Mouse (Mus musculus) MEL (cell line): Measurements from ENCODE around the gene Dscam. TPM values are rescaled to one million over a fixed set of nuclear protein-coding genes. Genes with fewer than 3 reads are reported as not detected.

ENCODE experiments used
- DNase-seq: peaks from one replicate; pipeline ENCODE4 v3.0.0; 2011; ENCODE audit warnings: low read depth, low spot score
- H3K27ac ChIP-seq: 2 replicates; pipeline ENCODE4 v1.5.1; 2012; ENCODE audit warnings: low read depth, mild to moderate bottlenecking, control low read depth, low read length, moderate library complexity; ENCODE audit not compliant: control insufficient read depth
- H3K27me3 ChIP-seq, 2 experiments: fragments of 150-350 bp in 1 of 2; sonication (generic) in 1 of 2; 2 replicates each; pipeline ENCODE4 v1.6.1; 2012; ENCODE audit warnings: low read length in 2 of 2, mild to moderate bottlenecking in 2 of 2, improper control_type of control experiment in 1 of 2, moderate library complexity in 1 of 2; ENCODE audit not compliant: insufficient read depth in 2 of 2, control insufficient read depth in 1 of 2
- H3K36me3 ChIP-seq, 2 experiments: 2 replicates each; pipeline ENCODE4 v1.6.1; 2012 to 2014; ENCODE audit warnings: low read length in 2 of 2, improper control_type of control experiment in 1 of 2, inconsistent platforms in 1 of 2, mild to moderate bottlenecking in 1 of 2; ENCODE audit not compliant: insufficient read depth in 2 of 2, control insufficient read depth in 1 of 2
- H3K4me1 ChIP-seq, 2 experiments: fragments of 150-350 bp in 1 of 2; sonication (generic) in 1 of 2; 2 replicates each; pipeline ENCODE4 v1.6.1; 2012; ENCODE audit warnings: low read length in 2 of 2, improper control_type of control experiment in 1 of 2, mild to moderate bottlenecking in 1 of 2; ENCODE audit not compliant: insufficient read depth in 2 of 2, control insufficient read depth in 1 of 2
- H3K4me3 ChIP-seq, 2 experiments: fragments of 150-350 bp in 1 of 2; sonication (generic) in 1 of 2; 2 replicates each; pipeline ENCODE4 v1.5.1; 2012; ENCODE audit warnings: low read depth in 2 of 2, low read length in 2 of 2, mild to moderate bottlenecking in 2 of 2, moderate library complexity in 2 of 2, control low read depth in 1 of 2, improper control_type of control experiment in 1 of 2; ENCODE audit not compliant: control insufficient read depth in 1 of 2, insufficient read depth in 1 of 2
- H3K79me2 ChIP-seq: 2 replicates; pipeline ENCODE4 v1.6.1; 2012; ENCODE audit warnings: mild to moderate bottlenecking, low read length, moderate library complexity; ENCODE audit not compliant: control insufficient read depth, poor library complexity, insufficient read depth
- H3K9ac ChIP-seq: 2 replicates; pipeline ENCODE4 v1.6.1; 2012; ENCODE audit warnings: low read depth, mild to moderate bottlenecking, control low read depth, low read length, moderate library complexity; ENCODE audit not compliant: control insufficient read depth, poor library complexity, severe bottlenecking
- H3K9me3 ChIP-seq: fragments of 150-350 bp; sonication (generic); replicated peaks from 2 replicates; pipeline ENCODE4 v1.6.1; 2012; ENCODE audit warnings: mild to moderate bottlenecking, low read length, improper control_type of control experiment, moderate library complexity; ENCODE audit not compliant: insufficient read depth
- BHLHE40 ChIP-seq: IDR thresholded peaks from 2 replicates; pipeline ENCODE4 v1.6.1; 2012; ENCODE audit warnings: low read depth, mild to moderate bottlenecking, inconsistent platforms, low read length, improper control_type of control experiment, borderline replicate concordance
- CHD1 ChIP-seq: IDR thresholded peaks from 2 replicates; pipeline ENCODE4 v1.6.1; 2012; ENCODE audit warnings: low read depth, mild to moderate bottlenecking, inconsistent platforms, low read length, improper control_type of control experiment
- CTCF ChIP-seq, 3 experiments: IDR thresholded peaks in 2 of 3; conservative IDR thresholded peaks in 1 of 3; 2 replicates each; pipeline ENCODE4 v1.5.1; 2011 to 2012; ENCODE audit warnings: low read length in 3 of 3, low read depth in 2 of 3, mild to moderate bottlenecking in 2 of 3, improper control_type of control experiment in 1 of 3, inconsistent platforms in 1 of 3, mixed read lengths in 1 of 3, moderate library complexity in 1 of 3; ENCODE audit not compliant: control insufficient read depth in 1 of 3, insufficient read depth in 1 of 3, poor library complexity in 1 of 3, severe bottlenecking in 1 of 3
- E2F4 ChIP-seq: IDR thresholded peaks from 2 replicates; pipeline ENCODE4 v1.6.1; 2011; ENCODE audit warnings: low read depth, low read length, improper control_type of control experiment, borderline replicate concordance
- EP300 ChIP-seq, 2 experiments: IDR thresholded peaks; 2 replicates each; pipeline ENCODE4 v1.6.1; 2011; ENCODE audit warnings: improper control_type of control experiment in 2 of 2, low read length in 2 of 2, low read depth in 1 of 2, mild to moderate bottlenecking in 1 of 2
- GATA1 ChIP-seq: IDR thresholded peaks from 2 replicates; pipeline ENCODE4 v1.6.1; 2011; ENCODE audit warnings: low read depth, low read length, improper control_type of control experiment
- HCFC1 ChIP-seq: IDR thresholded peaks from 2 replicates; pipeline ENCODE4 v1.6.1; 2012; ENCODE audit warnings: low read depth, mild to moderate bottlenecking, inconsistent platforms, low read length, improper control_type of control experiment, moderate library complexity
- MAFK ChIP-seq: IDR thresholded peaks from 2 replicates; pipeline ENCODE4 v1.6.1; 2011; ENCODE audit warnings: low read depth, mild to moderate bottlenecking, low read length, improper control_type of control experiment, borderline replicate concordance
- MAX ChIP-seq: IDR thresholded peaks from 2 replicates; pipeline ENCODE4 v1.6.1; 2011; ENCODE audit warnings: low read length, improper control_type of control experiment
- MXI1 ChIP-seq: IDR thresholded peaks from 2 replicates; pipeline ENCODE4 v1.6.1; 2011; ENCODE audit warnings: mild to moderate bottlenecking, low read depth, low read length, improper control_type of control experiment
- MYB ChIP-seq: IDR thresholded peaks from 2 replicates; pipeline ENCODE4 v1.6.1; 2011; ENCODE audit warnings: mild to moderate bottlenecking, low read depth, low read length, improper control_type of control experiment
- MYC ChIP-seq: IDR thresholded peaks from 2 replicates; pipeline ENCODE4 v1.6.1; 2011; ENCODE audit warnings: low read depth, mild to moderate bottlenecking, low read length, improper control_type of control experiment, moderate library complexity
- NELFE ChIP-seq: IDR thresholded peaks from 2 replicates; pipeline ENCODE4 v1.6.1; 2011; ENCODE audit warnings: low read depth, low read length, improper control_type of control experiment
- NRF1 ChIP-seq: IDR thresholded peaks from 2 replicates; pipeline ENCODE4 v1.6.1; 2014; ENCODE audit warnings: low read depth, mild to moderate bottlenecking, inconsistent platforms, low read length, improper control_type of control experiment, moderate library complexity; ENCODE audit not compliant: poor library complexity, insufficient read depth, severe bottlenecking
- POLR2AphosphoS2 ChIP-seq: IDR thresholded peaks from 2 replicates; pipeline ENCODE4 v1.6.1; 2011; ENCODE audit warnings: low read length, improper control_type of control experiment
- POLR2AphosphoS5 ChIP-seq: IDR thresholded peaks from 2 replicates; pipeline ENCODE4 v1.6.1; 2012; ENCODE audit warnings: low read depth, borderline replicate concordance, mild to moderate bottlenecking, inconsistent platforms, low read length, moderate library complexity, mixed read lengths
- RAD21 ChIP-seq: IDR thresholded peaks from 2 replicates; pipeline ENCODE4 v1.6.1; 2011; ENCODE audit warnings: mild to moderate bottlenecking, low read depth, low read length, improper control_type of control experiment
- RCOR1 ChIP-seq: IDR thresholded peaks from 2 replicates; pipeline ENCODE4 v1.6.1; 2012; ENCODE audit warnings: low read depth, mild to moderate bottlenecking, inconsistent platforms, low read length, improper control_type of control experiment
- SIN3A ChIP-seq: IDR thresholded peaks from 2 replicates; pipeline ENCODE4 v1.6.1; 2012; ENCODE audit warnings: low read length, improper control_type of control experiment, inconsistent platforms
- SMC3 ChIP-seq: IDR thresholded peaks from 2 replicates; pipeline ENCODE4 v1.6.1; 2011; ENCODE audit warnings: low read depth, low read length, improper control_type of control experiment
- TAL1 ChIP-seq: IDR thresholded peaks from 2 replicates; pipeline ENCODE4 v1.6.1; 2012; ENCODE audit warnings: mild to moderate bottlenecking, inconsistent platforms, low read length, moderate library complexity, mixed read lengths
- TCF12 ChIP-seq: IDR thresholded peaks from 2 replicates; pipeline ENCODE4 v1.6.1; 2014; ENCODE audit warnings: low read depth, mild to moderate bottlenecking, inconsistent platforms, low read length, improper control_type of control experiment, moderate library complexity
- UBTF ChIP-seq: IDR thresholded peaks from 2 replicates; pipeline ENCODE4 v1.6.1; 2012; ENCODE audit warnings: low read depth, mild to moderate bottlenecking, inconsistent platforms, low read length, improper control_type of control experiment, moderate library complexity, borderline replicate concordance; ENCODE audit not compliant: insufficient read depth
- USF1 ChIP-seq: IDR thresholded peaks from 2 replicates; pipeline ENCODE4 v1.6.1; 2014; ENCODE audit warnings: low read depth, mild to moderate bottlenecking, inconsistent platforms, low read length, improper control_type of control experiment, moderate library complexity
- USF2 ChIP-seq, 2 experiments: IDR thresholded peaks; 2 replicates each; pipeline ENCODE4 v1.6.1; 2011 to 2012; ENCODE audit warnings: improper control_type of control experiment in 2 of 2, low read length in 2 of 2, borderline replicate concordance in 1 of 2, inconsistent platforms in 1 of 2, low read depth in 1 of 2, mild to moderate bottlenecking in 1 of 2; ENCODE audit not compliant: insufficient read depth in 1 of 2
- ZC3H11A ChIP-seq: IDR thresholded peaks from 2 replicates; pipeline ENCODE4 v1.6.1; 2012; ENCODE audit warnings: low read depth, mild to moderate bottlenecking, inconsistent platforms, low read length, improper control_type of control experiment
- ZKSCAN1 ChIP-seq: IDR thresholded peaks from 2 replicates; pipeline ENCODE4 v1.6.1; 2012; ENCODE audit warnings: low read depth, mild to moderate bottlenecking, inconsistent platforms, low read length, improper control_type of control experiment, moderate library complexity
- ZNF384 ChIP-seq: IDR thresholded peaks from 2 replicates; pipeline ENCODE4 v1.6.1; 2012; ENCODE audit warnings: low read depth, mild to moderate bottlenecking, inconsistent platforms, low read length, improper control_type of control experiment
- polyA plus RNA-seq, 2 experiments: library from polyadenylated mRNA; stranded (reverse) in 1 of 2; unstranded in 1 of 2; fragments of >175 nt in 1 of 2; fragments of >200 nt in 1 of 2; gene quantifications; 2 replicates each; pipeline versions ENCODE4 v1.2.1 to v1.2.4; 2012; ENCODE audit warnings: low replicate concordance in 2 of 2, low read depth in 1 of 2; ENCODE audit not compliant: insufficient read length in 2 of 2, insufficient read depth in 1 of 2, missing spikeins in 1 of 2
- total RNA-seq: library from RNA; depleted of rRNA; stranded (reverse); fragments of 300-350 nt; gene quantifications from 2 replicates; pipeline ENCODE4 v1.2.3, GENCODE M21; 2012

Gene Dscam
- total and polyA plus RNA-seq, 3 experiments, result not detected

DNA sequence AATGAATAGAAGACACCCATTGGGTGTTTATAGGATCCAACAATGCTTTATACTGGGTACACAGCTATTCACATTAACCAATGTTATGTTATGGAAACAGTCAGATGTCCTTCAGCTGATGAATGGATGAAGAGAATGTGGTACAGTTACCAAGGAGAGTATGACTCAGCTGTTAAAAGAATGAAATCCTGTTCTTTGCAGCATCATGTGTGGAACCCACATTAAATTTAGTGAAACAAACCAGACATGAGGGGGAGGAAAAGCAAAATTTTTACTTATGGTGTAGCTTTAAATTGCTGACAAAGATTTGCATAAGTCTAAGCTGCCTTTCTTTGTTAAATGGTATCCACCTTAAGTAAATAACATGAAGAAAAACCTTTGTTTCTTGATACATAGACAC is 610.8 kb downstream of the Dscam start:
- no peaks in the 10 kb centered on the region for H3K36me3 ChIP-seq
- H3K4me3 ChIP-seq, result no peak overlapping the region
- no peak for DNase-seq
- no peaks in the 10 kb centered on the region for H3K27me3 ChIP-seq
- no peaks in the 10 kb centered on the region for H3K9me3 ChIP-seq
- H3K79me2 ChIP-seq, result no peaks in the 10 kb centered on the region
- TF ChIP-seq ZKSCAN1 (no peak), BHLHE40 (no peak), POLR2AphosphoS2 (no peak), CTCF (IDR thresholded peaks at IDR 0.05 in 2 of 3, conservative IDR thresholded peaks at IDR 0.05 in 1 of 3; ENCODE audit: control insufficient read depth in 1 of 3, insufficient read depth in 1 of 3, low read depth in 2 of 3, low read length in 3 of 3, poor library complexity in 1 of 3, severe bottlenecking in 1 of 3) (no peak), MAX (no peak), MXI1 (no peak), TCF12 (no peak), CHD1 (no peak), MYB (no peak), NELFE (no peak), UBTF (no peak), POLR2AphosphoS5 (no peak), USF1 (no peak), EP300 (IDR thresholded peaks at IDR 0.05; ENCODE audit: low read depth in 1 of 2, low read length in 2 of 2) (no peak), HCFC1 (no peak), MYC (no peak)
- no peaks in the 10 kb centered on the region for H3K4me1 ChIP-seq
- no peak overlapping the region for H3K9ac ChIP-seq
- H3K27ac ChIP-seq, result no peak overlapping the region

DNA sequence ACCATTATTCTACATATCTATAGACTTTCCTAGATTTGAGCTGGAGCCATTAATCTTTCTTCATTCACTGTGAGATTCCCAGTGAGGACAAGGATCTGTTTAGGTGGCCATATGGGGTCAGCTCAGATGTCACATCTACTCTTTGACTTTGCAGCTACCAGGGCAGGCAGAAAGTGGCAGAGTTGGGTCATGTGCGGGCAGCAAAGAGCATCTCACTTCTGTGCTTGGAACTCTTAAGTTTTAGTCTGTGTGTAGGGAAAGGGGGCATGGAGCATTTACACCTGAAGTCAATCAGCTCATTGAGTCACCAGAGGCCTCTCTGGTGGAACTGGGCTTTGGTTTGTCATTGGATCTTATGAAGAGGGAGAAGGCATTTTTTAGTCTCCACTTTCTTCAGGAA is 612.2 kb downstream of the Dscam start:
- no peak for TF ChIP-seq SIN3A
- TF ChIP-seq RAD21, result no peak
- TF ChIP-seq TCF12, result no peak
- TF ChIP-seq GATA1, result no peak
- no peak for TF ChIP-seq RCOR1
- no peak for TF ChIP-seq ZNF384
- TF ChIP-seq USF2 (IDR thresholded peaks at IDR 0.05; ENCODE audit: borderline replicate concordance in 1 of 2, insufficient read depth in 1 of 2, low read depth in 1 of 2, low read length in 2 of 2), result no peak
- no peak for TF ChIP-seq E2F4
- no peak for TF ChIP-seq BHLHE40
- TF ChIP-seq USF1, result no peak
- no peak for TF ChIP-seq NRF1
- TF ChIP-seq MXI1, result no peak
- TF ChIP-seq NELFE, result no peak
- no peak for TF ChIP-seq TAL1
- no peak for TF ChIP-seq MYC
- no peak for TF ChIP-seq ZC3H11A
- TF ChIP-seq SMC3, result no peak
- no peak for TF ChIP-seq MAFK
- TF ChIP-seq EP300 (IDR thresholded peaks at IDR 0.05; ENCODE audit: low read depth in 1 of 2, low read length in 2 of 2), result no peak
- Histone ChIP-seq H3K4me3 (no peak overlapping the region), H3K4me1 (no peaks in the 10 kb centered on the region), H3K9ac (no peak overlapping the region), H3K27ac (no peak overlapping the region), H3K79me2 (no peaks in the 10 kb centered on the region), H3K36me3 (no peaks in the 10 kb centered on the region), H3K9me3 (no peaks in the 10 kb centered on the region), H3K27me3 (no peaks in the 10 kb centered on the region)
- DNase-seq, result no peak
